In genomic region chr10:112002544-112003215, GRCm38 (mm10) we compare ENCODE assay signal across 9 mouse cellular contexts. TPM values are rescaled to one million over a fixed set of nuclear protein-coding genes. Genes with fewer than 3 reads are reported as not detected.
DNase-seq lines count a peak whose midpoint lies in the region; ATAC-seq lines count a peak whose summit lies in the region.
"Had no signal": no experiment of that assay in that cellular context is flagged by ENCODE, and none has a peak within 500 bp of the region (broad histone marks: within the 10 kb centered on the region; RNA-seq: fewer than 3 reads in every experiment).

TSS of gene Glipr1 (minus strand) at chr10:112002631.

- H3K4me2 ChIP-seq in intestine, embryonic 16.5 days (ENCODE audit: low read depth, low read length) = no peak within 1 kb of the TSS
- no peak within 1 kb of the TSS for H3K4me2 ChIP-seq in hindbrain, embryonic 16.5 days (ENCODE audit: low read length)
- H3K4me2 ChIP-seq: hindbrain, embryonic 15.5 days had no signal

- ATAC-seq in intestine, embryonic 16.5 days = peak; percentile 78
- ATAC-seq in hindbrain, embryonic 16.5 days = no peak

- WGBS in intestine, embryonic 16.5 days = 62% methylated on average over 9 of the region's 9 CpGs
- WGBS in hindbrain, embryonic 16.5 days = 80% methylated on average over 9 of the region's 9 CpGs

- no peak within 1 kb of the TSS for H3K27ac ChIP-seq in intestine, embryonic 16.5 days (ENCODE audit: low read length)
- no peak within 1 kb of the TSS for H3K27ac ChIP-seq in hindbrain, embryonic 16.5 days (ENCODE audit: low read depth, low read length)
- H3K27ac ChIP-seq: hindbrain, embryonic 15.5 days had no signal

- DNase-seq in adrenal gland, postnatal 14 days = peak; percentile 42
- DNase-seq in adrenal gland, adult 8-10 months = no peak
- DNase-seq in lung, postnatal 36 days = peak; percentile 81
- DNase-seq in thymus, adult 18-20 months = peak; percentile 17 to 59
- no peak for DNase-seq in gastrocnemius, postnatal 25 days
- no peak for DNase-seq in heart, adult 11 months

- H3K9ac ChIP-seq in intestine, embryonic 16.5 days (ENCODE audit: low read depth, low read length) = no peak within 1 kb of the TSS
- H3K9ac ChIP-seq in hindbrain, embryonic 16.5 days (ENCODE audit: low read depth, low read length) = no peak within 1 kb of the TSS
- H3K9ac ChIP-seq: hindbrain, embryonic 15.5 days had no signal

- no peaks in the 10 kb centered on the region for H3K9me3 ChIP-seq in intestine, embryonic 16.5 days (ENCODE audit: control insufficient read depth, low read length)
- no peaks in the 10 kb centered on the region for H3K9me3 ChIP-seq in hindbrain, embryonic 16.5 days (ENCODE audit: control insufficient read depth, low read length)
- H3K9me3 ChIP-seq: hindbrain, embryonic 15.5 days had no signal

- no peaks in the 10 kb centered on the region; the same call in 1 of the 2 replicates for H3K4me1 ChIP-seq in intestine, embryonic 16.5 days (ENCODE audit: control insufficient read depth, insufficient read depth, low read length)
- no peaks in the 10 kb centered on the region for H3K4me1 ChIP-seq in hindbrain, embryonic 16.5 days (ENCODE audit: control insufficient read depth, insufficient read depth, low read depth, low read length)
- H3K4me1 ChIP-seq: hindbrain, embryonic 15.5 days had no signal

- H3K27me3 ChIP-seq in intestine, embryonic 16.5 days (replicated peaks; ENCODE audit: control insufficient read depth, insufficient read depth, low read length) = no peaks in the 10 kb centered on the region
- H3K27me3 ChIP-seq in hindbrain, embryonic 16.5 days (replicated peaks; ENCODE audit: control insufficient read depth, insufficient read depth, low read length) = no peaks in the 10 kb centered on the region
- H3K27me3 ChIP-seq: hindbrain, embryonic 15.5 days had no signal

- H3K36me3 ChIP-seq in intestine, embryonic 16.5 days (ENCODE audit: control insufficient read depth, insufficient read depth, low read length) = no peaks in the 10 kb centered on the region
- no peaks in the 10 kb centered on the region for H3K36me3 ChIP-seq in hindbrain, embryonic 16.5 days (ENCODE audit: control insufficient read depth, insufficient read depth, low read length)
- H3K36me3 ChIP-seq: hindbrain, embryonic 15.5 days had no signal

- H3K4me3 ChIP-seq in intestine, embryonic 16.5 days (ENCODE audit: low read length) = no peak within 1 kb of the TSS
- no peak within 1 kb of the TSS for H3K4me3 ChIP-seq in hindbrain, embryonic 16.5 days (ENCODE audit: low read length)
- H3K4me3 ChIP-seq: hindbrain, embryonic 15.5 days had no signal

RNA-seq across cellular contexts. Expression of gene Glipr1, which starts in this region (rescaled TPM):
- 0.78 and 4.0 TPM in 2 replicates for total RNA-seq in adrenal gland, postnatal 14 days (2021)
- total RNA-seq in adrenal gland, adult 8-10 months (2022) = 1 to 10 TPM; 3.2 to 6.9 (median 4.5) TPM
- polyA plus RNA-seq in intestine, embryonic 16.5 days (2015; fragmentation: Nextera tagmentation; extraction: Ambion mirVana) = 13.5 and 14.6 TPM in 2 replicates
- total RNA-seq in gastrocnemius, postnatal 25 days (2021) = not detected
- polyA plus RNA-seq in hindbrain, embryonic 16.5 days (2015; fragmentation: Nextera tagmentation; extraction: Ambion mirVana) = 0.76 and 1.5 TPM in 2 replicates

Comparison
In these comparisons a context has a peak if more than half of its experiments do, and no peak if none do; other contexts are left out.
1. DNase-seq: peak in adrenal gland, postnatal 14 days (single experiment), lung, postnatal 36 days (single experiment) and thymus, adult 18-20 months (2 of 2); none in adrenal gland, adult 8-10 months (single experiment), gastrocnemius, postnatal 25 days (single experiment) and heart, adult 11 months (single experiment).